Mouse (Mus musculus): Measurements from ENCODE around the gene Mgat4c. TPM values are rescaled to one million over a fixed set of nuclear protein-coding genes. Genes with fewer than 3 reads are reported as not detected.

Mgat4c gene
- polyA plus RNA-seq, 1 experiment, result not detected

- WGBS, result 96% methylated on average over 2 of the region's 2 CpGs
Measured at GRCm38 (mm10) chr10:101808768-101809167, 127.5 kb downstream of the Mgat4c start.

GRCm38 (mm10) chr10:101816902-101817301 lies 135.6 kb downstream of the Mgat4c start:
- DNase-seq, result no peak
- TF ChIP-seq CTCF (IDR thresholded peaks at IDR 0.05; ENCODE audit: insufficient read depth, low read length), result no peak
- TF ChIP-seq POLR2A (IDR thresholded peaks at IDR 0.05; ENCODE audit: borderline replicate concordance, extremely low read depth, low read depth, low read length), result no peak
- H3K4me1 ChIP-seq (ENCODE audit: control insufficient read depth, insufficient read depth, low read length), result no peaks in the 10 kb centered on the region
- no peak overlapping the region for H3K4me3 ChIP-seq (replicated peaks; ENCODE audit: extremely low read depth, low read depth, low read length)
- 86% methylated on average over 5 of the region's 5 CpGs for WGBS

More at GRCm38 (mm10) chr10:101808768-101809167, 127.5 kb downstream of the Mgat4c start:
- no peak for TF ChIP-seq CTCF (IDR thresholded peaks at IDR 0.05; ENCODE audit: insufficient read depth, low read length)
- no peak for TF ChIP-seq POLR2A (IDR thresholded peaks at IDR 0.05; ENCODE audit: borderline replicate concordance, extremely low read depth, low read depth, low read length)
- Histone ChIP-seq H3K4me3 (replicated peaks; ENCODE audit: extremely low read depth, low read depth, low read length) (no peak overlapping the region), H3K4me1 (ENCODE audit: control insufficient read depth, insufficient read depth, low read length) (no peaks in the 10 kb centered on the region)
- no peak for DNase-seq

GRCm38 (mm10) chr10:101827944-101828343 lies 146.7 kb downstream of the Mgat4c start:
- Histone ChIP-seq H3K4me3 (replicated peaks; ENCODE audit: extremely low read depth, low read depth, low read length) (no peak overlapping the region), H3K4me1 (ENCODE audit: control insufficient read depth, insufficient read depth, low read length) (no peaks in the 10 kb centered on the region)
- DNase-seq, result no peak
- TF ChIP-seq POLR2A (IDR thresholded peaks at IDR 0.05; ENCODE audit: borderline replicate concordance, extremely low read depth, low read depth, low read length) (no peak), CTCF (IDR thresholded peaks at IDR 0.05; ENCODE audit: insufficient read depth, low read length) (no peak)
- WGBS, result 83% methylated on average over 2 of the region's 2 CpGs

- Histone ChIP-seq H3K4me3 (replicated peaks; ENCODE audit: extremely low read depth, low read depth, low read length) (no peak overlapping the region), H3K4me1 (ENCODE audit: control insufficient read depth, insufficient read depth, low read length) (no peaks in the 10 kb centered on the region)
- no peak for DNase-seq
- WGBS, result 89% methylated on average over 2 of the region's 2 CpGs
- TF ChIP-seq POLR2A (IDR thresholded peaks at IDR 0.05; ENCODE audit: borderline replicate concordance, extremely low read depth, low read depth, low read length) (no peak), CTCF (IDR thresholded peaks at IDR 0.05; ENCODE audit: insufficient read depth, low read length) (no peak)
Measured at GRCm38 (mm10) chr10:101856115-101856514, 174.8 kb downstream of the Mgat4c start.

- TF ChIP-seq POLR2A (IDR thresholded peaks at IDR 0.05; ENCODE audit: borderline replicate concordance, extremely low read depth, low read depth, low read length) (no peak), CTCF (IDR thresholded peaks at IDR 0.05; ENCODE audit: insufficient read depth, low read length) (no peak)
- WGBS, result 65% methylated on average over 1 of the region's 1 CpGs
- H3K4me1 ChIP-seq (ENCODE audit: control insufficient read depth, insufficient read depth, low read length), result no peaks in the 10 kb centered on the region
- no peak for DNase-seq
- no peak overlapping the region for H3K4me3 ChIP-seq (replicated peaks; ENCODE audit: extremely low read depth, low read depth, low read length)
Measured at GRCm38 (mm10) chr10:101889866-101890265, 208.6 kb downstream of the Mgat4c start.

GRCm38 (mm10) chr10:101917328-101917814 lies 236.1 kb downstream of the Mgat4c start:
- TF ChIP-seq POLR2A (IDR thresholded peaks at IDR 0.05; ENCODE audit: borderline replicate concordance, extremely low read depth, low read depth, low read length) (no peak), CTCF (IDR thresholded peaks at IDR 0.05; ENCODE audit: insufficient read depth, low read length) (no peak)
- no peak for DNase-seq
- no peaks in the 10 kb centered on the region for H3K4me1 ChIP-seq (ENCODE audit: control insufficient read depth, insufficient read depth, low read length)
- no peak overlapping the region for H3K4me3 ChIP-seq (replicated peaks; ENCODE audit: extremely low read depth, low read depth, low read length)

GRCm38 (mm10) chr10:101997612-101998011 lies 316.3 kb downstream of the Mgat4c start:
- no peak for DNase-seq
- 83% methylated on average over 4 of the region's 4 CpGs for WGBS
- no peaks in the 10 kb centered on the region for H3K4me1 ChIP-seq (ENCODE audit: control insufficient read depth, insufficient read depth, low read length)
- TF ChIP-seq POLR2A (IDR thresholded peaks at IDR 0.05; ENCODE audit: borderline replicate concordance, extremely low read depth, low read depth, low read length), result no peak
- TF ChIP-seq CTCF (IDR thresholded peaks at IDR 0.05; ENCODE audit: insufficient read depth, low read length), result no peak
- no peak overlapping the region for H3K4me3 ChIP-seq (replicated peaks; ENCODE audit: extremely low read depth, low read depth, low read length)

- no peak for TF ChIP-seq CTCF (IDR thresholded peaks at IDR 0.05; ENCODE audit: insufficient read depth, low read length)
- TF ChIP-seq POLR2A (IDR thresholded peaks at IDR 0.05; ENCODE audit: borderline replicate concordance, extremely low read depth, low read depth, low read length), result no peak
- no peak overlapping the region for H3K4me3 ChIP-seq (replicated peaks; ENCODE audit: extremely low read depth, low read depth, low read length)
- WGBS, result 72% methylated on average over 2 of the region's 2 CpGs
- DNase-seq, result no peak
- H3K4me1 ChIP-seq (ENCODE audit: control insufficient read depth, insufficient read depth, low read length), result no peaks in the 10 kb centered on the region
Measured at GRCm38 (mm10) chr10:102042513-102042912, 361.2 kb downstream of the Mgat4c start.

GRCm38 (mm10) chr10:102056218-102056617 lies 374.9 kb downstream of the Mgat4c start:
- TF ChIP-seq CTCF (IDR thresholded peaks at IDR 0.05; ENCODE audit: insufficient read depth, low read length), result no peak
- no peak for TF ChIP-seq POLR2A (IDR thresholded peaks at IDR 0.05; ENCODE audit: borderline replicate concordance, extremely low read depth, low read depth, low read length)
- DNase-seq, result no peak
- Histone ChIP-seq H3K4me1 (ENCODE audit: control insufficient read depth, insufficient read depth, low read length) (no peaks in the 10 kb centered on the region), H3K4me3 (replicated peaks; ENCODE audit: extremely low read depth, low read depth, low read length) (no peak overlapping the region)
- WGBS, result 81% methylated on average over 3 of the region's 3 CpGs

- 36% methylated on average over 2 of the region's 2 CpGs for WGBS
- TF ChIP-seq CTCF (IDR thresholded peaks at IDR 0.05; ENCODE audit: insufficient read depth, low read length), result no peak
- TF ChIP-seq POLR2A (IDR thresholded peaks at IDR 0.05; ENCODE audit: borderline replicate concordance, extremely low read depth, low read depth, low read length), result no peak
- no peaks in the 10 kb centered on the region for H3K4me1 ChIP-seq (ENCODE audit: control insufficient read depth, insufficient read depth, low read length)
- no peak for DNase-seq
- no peak overlapping the region for H3K4me3 ChIP-seq (replicated peaks; ENCODE audit: extremely low read depth, low read depth, low read length)
Measured at GRCm38 (mm10) chr10:102056975-102057565, 375.8 kb downstream of the Mgat4c start.
